Mouse (Mus musculus): ENCODE results near the gene Sema5b.

DNA sequence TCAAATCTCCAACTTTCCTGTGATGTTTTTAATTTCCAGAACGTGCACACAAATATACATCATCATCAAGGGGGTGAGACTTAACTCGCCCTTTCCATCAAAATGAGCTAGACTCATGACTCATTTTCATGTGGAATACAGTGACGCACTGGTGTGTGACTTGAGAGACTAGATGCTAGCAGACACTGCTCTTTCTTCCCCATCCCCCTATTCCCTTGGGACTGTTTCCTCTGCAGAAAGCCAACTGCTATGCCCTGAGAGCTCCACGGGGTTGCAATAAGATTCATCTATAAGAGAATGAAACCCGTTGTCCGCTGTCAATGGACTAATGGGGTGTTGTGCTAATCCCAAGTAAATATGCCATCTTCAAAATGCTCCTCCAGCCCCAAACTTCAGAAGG is 32.4 kb upstream of the Sema5b start:
- TF ChIP-seq POLR2A (IDR thresholded peaks at IDR 0.05; ENCODE audit: insufficient read length, low read depth) (no peak), MYOD1 (IDR thresholded peaks at IDR 0.05; ENCODE audit: control insufficient read depth in 1 of 3, insufficient read length in 2 of 3, low read depth in 2 of 3) (no peak), POLR2AphosphoS2 (IDR thresholded peaks at IDR 0.05; ENCODE audit: insufficient read length, low read depth) (no peak), USF1 (IDR thresholded peaks at IDR 0.05; ENCODE audit: low read depth) (no peak), TCF3 (IDR thresholded peaks at IDR 0.05; ENCODE audit: insufficient read length, low read depth) (no peak), E2F4 (IDR thresholded peaks at IDR 0.05; ENCODE audit: insufficient read depth) (no peak), MYOG (IDR thresholded peaks at IDR 0.05; ENCODE audit: control insufficient read depth in 1 of 3, insufficient read depth in 1 of 3, insufficient read length in 2 of 3, low read depth in 2 of 3) (no peak), MAX (IDR thresholded peaks at IDR 0.05; ENCODE audit: low read depth) (no peak), REST (IDR thresholded peaks at IDR 0.05; ENCODE audit: insufficient read depth, insufficient read length) (no peak), TCF12 (IDR thresholded peaks at IDR 0.05; ENCODE audit: insufficient read depth, poor library complexity, severe bottlenecking) (no peak)
